In the genomic region with DNA sequence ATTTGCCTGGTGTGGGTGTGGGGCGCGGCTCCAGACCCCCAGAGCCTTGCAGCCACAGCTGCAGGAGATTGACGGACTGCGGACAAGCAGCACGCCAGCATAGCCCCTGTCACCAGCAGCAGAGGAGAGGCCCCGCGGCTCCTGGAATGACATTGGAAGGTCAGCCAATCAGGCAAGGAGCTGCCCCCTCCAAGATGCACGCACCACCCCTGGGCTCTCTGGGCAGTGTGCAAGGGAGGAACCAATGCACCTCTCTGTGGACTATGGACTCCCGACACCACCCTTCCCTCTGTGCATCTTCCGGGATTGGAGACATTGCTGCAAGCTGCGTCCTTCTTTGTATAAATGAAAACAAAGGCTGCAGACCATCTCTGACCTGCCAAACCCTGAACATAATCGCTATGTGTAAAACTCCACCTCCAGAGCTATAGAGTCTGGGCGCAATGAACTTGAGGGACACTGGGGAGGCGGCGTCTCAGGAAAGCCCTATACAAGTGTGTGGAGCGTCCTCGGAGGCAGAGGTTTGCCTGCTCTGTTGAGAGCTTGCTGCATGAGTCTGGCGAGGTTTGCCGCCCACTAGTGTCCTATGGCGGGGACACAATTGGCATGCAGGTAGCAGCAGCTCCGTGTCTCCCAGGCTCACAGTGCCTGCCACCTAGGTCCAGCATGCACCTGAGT, we compare ENCODE assay signal across 8 mouse cellular contexts. TPM values are rescaled to one million over a fixed set of nuclear protein-coding genes. Genes with fewer than 3 reads are reported as not detected.
DNase-seq lines count a peak whose midpoint lies in the region; ATAC-seq and TF ChIP-seq lines count a peak whose summit lies in the region.

No protein-coding gene starts in this region.

- peak; percentile 68 for TF ChIP-seq CTCF in cortical plate, adult 2 months (IDR thresholded peaks at IDR 0.05; ENCODE audit: extremely low read depth, insufficient read depth, low read length)
- peak; percentile 66 for TF ChIP-seq CTCF in heart, adult 2 months (IDR thresholded peaks at IDR 0.05)

- no peak for TF ChIP-seq POLR2A in cortical plate, adult 2 months (IDR thresholded peaks at IDR 0.05; ENCODE audit: extremely low read depth, insufficient read depth, low read length)
- TF ChIP-seq POLR2A in heart, adult 2 months (IDR thresholded peaks at IDR 0.05; ENCODE audit: insufficient read depth, low read depth, low read length): no peak

- intact Hi-C loops in heart, adult 2 months (cut with DNase I): loop anchor here (2.0 kb wide), 1 partner anchor 269 kb away; no protein-coding TSS in a partner anchor

- no peak overlapping the region for H3K27ac ChIP-seq in cortical plate, adult 2 months (ENCODE audit: insufficient read depth, low read length)
- no peak overlapping the region for H3K27ac ChIP-seq in heart, adult 2 months
- no peak overlapping the region for H3K27ac ChIP-seq in limb, embryonic 12.5 days
- peak overlapping the region; percentile 51 for H3K27ac ChIP-seq in midbrain, embryonic 11.5 days (ENCODE audit: low read depth, low read length)
- no peak overlapping the region for H3K27ac ChIP-seq in stomach, embryonic 16.5 days (ENCODE audit: low read length)

- WGBS in heart, adult 2 months: 2% methylated on average over 21 of the region's 21 CpGs
- WGBS in limb, embryonic 12.5 days: 3% methylated on average over 21 of the region's 21 CpGs
- WGBS in midbrain, embryonic 11.5 days: 2% methylated on average over 21 of the region's 21 CpGs
- 1% methylated on average over 21 of the region's 21 CpGs for WGBS in stomach, embryonic 16.5 days

- H3K4me1 ChIP-seq in cortical plate, adult 2 months (ENCODE audit: control insufficient read depth, insufficient read depth, low read length): peaks cover 3% of the 10 kb centered on the region; the same call in 1 of the 2 replicates
- H3K4me1 ChIP-seq in heart, adult 2 months (ENCODE audit: control insufficient read depth, insufficient read depth, low read length): no peaks in the 10 kb centered on the region
- peaks cover 14% of the 10 kb centered on the region; the same call in 1 of the 2 replicates for H3K4me1 ChIP-seq in limb, embryonic 12.5 days (replicated peaks)
- peaks cover 6% of the 10 kb centered on the region for H3K4me1 ChIP-seq in midbrain, embryonic 11.5 days (ENCODE audit: control insufficient read depth, insufficient read depth, low read length)
- no peaks in the 10 kb centered on the region for H3K4me1 ChIP-seq in stomach, embryonic 16.5 days (ENCODE audit: control insufficient read depth, insufficient read depth, low read length)

- no peak for TF ChIP-seq EP300 in heart, adult 2 months (IDR thresholded peaks at IDR 0.05; ENCODE audit: insufficient read depth, low read depth, low read length)

- H3K27me3 ChIP-seq in heart, adult 2 months (ENCODE audit: control insufficient read depth, insufficient read depth, low read length): peaks cover under 1% of the 10 kb centered on the region
- H3K27me3 ChIP-seq in limb, embryonic 12.5 days: peaks cover 59% of the 10 kb centered on the region
- H3K27me3 ChIP-seq in midbrain, embryonic 11.5 days (ENCODE audit: control insufficient read depth, insufficient read depth, low read length): peaks cover 20% of the 10 kb centered on the region
- H3K27me3 ChIP-seq in stomach, embryonic 16.5 days (ENCODE audit: control insufficient read depth, insufficient read depth, low read length): peaks cover 32% of the 10 kb centered on the region

- ATAC-seq in limb, embryonic 12.5 days (ENCODE audit: insufficient number of reproducible peaks, insufficient read depth, low FRiP score, low TSS enrichment, low read depth): peak; percentile 58; the same call in 1 of the 2 replicates
- peak; percentile 76 for ATAC-seq in midbrain, embryonic 11.5 days (ENCODE audit: low FRiP score)
- peak; percentile 86 for ATAC-seq in stomach, embryonic 16.5 days (ENCODE audit: insufficient read depth, low FRiP score)

- H3K36me3 ChIP-seq in heart, adult 2 months (ENCODE audit: control insufficient read depth, insufficient read depth, low read length): no peaks in the 10 kb centered on the region
- no peaks in the 10 kb centered on the region for H3K36me3 ChIP-seq in limb, embryonic 12.5 days
- no peaks in the 10 kb centered on the region for H3K36me3 ChIP-seq in midbrain, embryonic 11.5 days (ENCODE audit: control insufficient read depth, insufficient read depth, low read length)
- no peaks in the 10 kb centered on the region for H3K36me3 ChIP-seq in stomach, embryonic 16.5 days (ENCODE audit: control insufficient read depth, insufficient read depth, low read length)

- peak; percentile 36 for DNase-seq in ovary, postnatal 36 days (ENCODE audit: low spot score)
- no peak for DNase-seq in ovary, adult 18-20 months (ENCODE audit: low spot score)
- peak; percentile 9 to 33 for DNase-seq in heart, adult 2 months
- DNase-seq in kidney, adult 18-20 months: peak; percentile 49
- peak; percentile 95 for DNase-seq in midbrain, embryonic 11.5 days (ENCODE audit: low spot score, missing footprints)

- no peaks in the 10 kb centered on the region for H3K79me2 ChIP-seq in heart, adult 2 months (replicated peaks; ENCODE audit: control insufficient read depth, insufficient read depth, low read length)

- H3K9me3 ChIP-seq in limb, embryonic 12.5 days: no peaks in the 10 kb centered on the region
- H3K9me3 ChIP-seq in midbrain, embryonic 11.5 days (ENCODE audit: control insufficient read depth, low read length): no peaks in the 10 kb centered on the region
- H3K9me3 ChIP-seq in stomach, embryonic 16.5 days (replicated peaks; ENCODE audit: control insufficient read depth, low read length): no peaks in the 10 kb centered on the region

- H3K9ac ChIP-seq in heart, adult 2 months (ENCODE audit: low read depth, low read length): no peak overlapping the region
- H3K9ac ChIP-seq in limb, embryonic 12.5 days (replicated peaks): peak overlapping the region; percentile 34; the same call in 1 of the 2 replicates
- H3K9ac ChIP-seq in midbrain, embryonic 11.5 days (ENCODE audit: low read length): peak overlapping the region; percentile 60
- H3K9ac ChIP-seq in stomach, embryonic 16.5 days (ENCODE audit: low read length): peak overlapping the region; percentile 52

- peak overlapping the region; percentile 75 for H3K4me2 ChIP-seq in limb, embryonic 12.5 days
- peak overlapping the region; percentile 87 for H3K4me2 ChIP-seq in midbrain, embryonic 11.5 days
- peak overlapping the region; percentile 70 for H3K4me2 ChIP-seq in stomach, embryonic 16.5 days (ENCODE audit: low read depth, low read length)

- H3K4me3 ChIP-seq in cortical plate, adult 2 months (ENCODE audit: insufficient read depth, low read length): peak overlapping the region; percentile 36
- no peak overlapping the region for H3K4me3 ChIP-seq in heart, adult 2 months
- H3K4me3 ChIP-seq in limb, embryonic 12.5 days (replicated peaks): peak overlapping the region; percentile 36
- H3K4me3 ChIP-seq in midbrain, embryonic 11.5 days (ENCODE audit: low read depth, low read length): peak overlapping the region; percentile 41
- peak overlapping the region; percentile 39 for H3K4me3 ChIP-seq in stomach, embryonic 16.5 days (replicated peaks; ENCODE audit: low read length)

RNA-seq across cellular contexts. Expression of a gene that starts 5.0 kb away (rescaled TPM):
- 20.4 and 21.8 TPM in 2 replicates for polyA plus RNA-seq in cortical plate, adult 2 months (2012; rRNA removed)
- not detected for total RNA-seq in heart, adult 2 months (2021)
- polyA plus RNA-seq in heart, adult 2 months (2012; rRNA removed): 0.06 TPM in 1 of 2 replicates, not detected in the other
- 0.08 TPM in 1 of 2 replicates, not detected in the other for polyA plus RNA-seq in limb, embryonic 12.5 days (2016; fragmentation: Nextera tagmentation; extraction: Ambion mirVana)
- polyA plus RNA-seq in midbrain, embryonic 11.5 days (2014; fragmentation: Nextera tagmentation; extraction: Ambion mirVana): 2.9 and 3.2 TPM in 2 replicates
- 0.10 and 0.26 TPM in 2 replicates for polyA plus RNA-seq in stomach, embryonic 16.5 days (2015; fragmentation: Nextera tagmentation; extraction: Ambion mirVana)
